Mouse (Mus musculus) kidney, postnatal 0 days (tissue): ENCODE data around the gene Prkar2a. TPM values are rescaled to one million over a fixed set of nuclear protein-coding genes. Genes with fewer than 3 reads are reported as not detected.

Experiments used
- ATAC-seq: fragments of 200-750 bp; cut with Nextera tagmentation; replicated peaks from 2 replicates; pipeline ENCODE4 v1.8.0; 2017; ENCODE audit warnings: low read depth, moderate number of reproducible peaks, moderate TSS enrichment, moderate library complexity; ENCODE audit not compliant: low FRiP score
- DNase-seq: peaks from one replicate; pipeline ENCODE4 v3.0.0-alpha.2; 2016; ENCODE audit warnings: low spot score
- H3K27ac ChIP-seq: fragments of 300-500 bp; sonication (generic); 2 replicates; pipeline ENCODE4 v1.5.1; 2014; ENCODE audit warnings: mild to moderate bottlenecking
- H3K27me3 ChIP-seq: fragments of 300-500 bp; sonication (generic); 2 replicates; pipeline ENCODE4 v1.6.1; 2014; ENCODE audit warnings: low read length, mixed read lengths; ENCODE audit not compliant: insufficient read depth
- H3K36me3 ChIP-seq: fragments of 300-500 bp; sonication (generic); 2 replicates; pipeline ENCODE4 v1.6.1; 2014; ENCODE audit warnings: low read length, mixed read lengths; ENCODE audit not compliant: insufficient read depth
- H3K4me1 ChIP-seq: fragments of 300-500 bp; sonication (generic); replicated peaks from 2 replicates; pipeline ENCODE4 v1.6.1; 2014; ENCODE audit warnings: antibody characterized with exemption, low read length, mixed read lengths; ENCODE audit not compliant: insufficient read depth
- H3K4me2 ChIP-seq: fragments of 300-500 bp; sonication (generic); 2 replicates; pipeline ENCODE4 v1.6.1; 2014; ENCODE audit warnings: mild to moderate bottlenecking, low read length, moderate library complexity, mixed read lengths
- H3K4me3 ChIP-seq: fragments of 300-500 bp; sonication (generic); replicated peaks from 2 replicates; pipeline ENCODE4 v1.5.1; 2014; ENCODE audit warnings: low read depth, low read length
- H3K9ac ChIP-seq: fragments of 300-500 bp; sonication (generic); 2 replicates; pipeline ENCODE4 v1.6.1; 2014; ENCODE audit warnings: low read depth, low read length
- H3K9me3 ChIP-seq: fragments of 300-500 bp; sonication (generic); replicated peaks from 2 replicates; pipeline ENCODE4 v1.6.1; 2016; ENCODE audit warnings: low read length, inconsistent platforms, mixed read lengths
- CTCF ChIP-seq: IDR thresholded peaks from 2 replicates; pipeline ENCODE4 v1.5.1; 2016; ENCODE audit warnings: antibody characterized with exemption, low read depth, mild to moderate bottlenecking, moderate library complexity
- WGBS: fragments of 180-500 bp; shearing (Covaris S2); extraction: QIAGEN DNeasy Blood & Tissue Kit; methylation state at CpG from one replicate; pipeline ENCODE4 v1.1.7; 2014; 5-methylcytosine and 5-hydroxymethylcytosine counted together
- polyA plus RNA-seq: library from polyadenylated mRNA; unstranded; fragments of >200 nt; fragmentation: Nextera tagmentation; extraction: Ambion mirVana; gene quantifications from 2 replicates; pipeline ENCODE4 v1.2.1, GENCODE M21; 2015

Gene Prkar2a
- polyA plus RNA-seq, 1 experiment from 2014 or later: 18.6 TPM

GRCm38 (mm10) chr9:108742048-108742447, 52.9 kb downstream of the Prkar2a start:
- Histone ChIP-seq H3K36me3 (peaks cover 38% of the 10 kb centered on the region), H3K9ac (no peak overlapping the region), H3K27me3 (no peaks in the 10 kb centered on the region), H3K27ac (no peak overlapping the region), H3K4me2 (no peak overlapping the region), H3K4me1 (no peaks in the 10 kb centered on the region), H3K4me3 (no peak overlapping the region), H3K9me3 (no peaks in the 10 kb centered on the region)
- TF ChIP-seq CTCF: no peak
- 93% methylated on average over 9 of the region's 9 CpGs for WGBS
- no peak for DNase-seq
- no peak for ATAC-seq

- TF ChIP-seq CTCF: no peak
- no peak overlapping the region for H3K27ac ChIP-seq
- DNase-seq (no peak), ATAC-seq (no peak)
- no peak overlapping the region for H3K9ac ChIP-seq
- H3K4me2 ChIP-seq: no peak overlapping the region
- no peaks in the 10 kb centered on the region for H3K4me1 ChIP-seq
- H3K36me3 ChIP-seq: peaks cover 47% of the 10 kb centered on the region
- H3K9me3 ChIP-seq: no peaks in the 10 kb centered on the region
- no peaks in the 10 kb centered on the region for H3K27me3 ChIP-seq
- H3K4me3 ChIP-seq: no peak overlapping the region
- 86% methylated on average over 14 of the region's 14 CpGs for WGBS
Measured at GRCm38 (mm10) chr9:108746876-108747499, 57.9 kb downstream of the Prkar2a start.

- ATAC-seq (no peak), DNase-seq (no peak)
- Histone ChIP-seq H3K4me1 (no peaks in the 10 kb centered on the region), H3K9me3 (no peaks in the 10 kb centered on the region), H3K9ac (no peak overlapping the region), H3K36me3 (peaks cover 41% of the 10 kb centered on the region), H3K4me3 (no peak overlapping the region), H3K27me3 (no peaks in the 10 kb centered on the region), H3K4me2 (no peak overlapping the region), H3K27ac (no peak overlapping the region)
- no peak for TF ChIP-seq CTCF
- 90% methylated on average over 3 of the region's 3 CpGs for WGBS
Measured at GRCm38 (mm10) chr9:108747694-108748093, 58.6 kb downstream of the Prkar2a start.

GRCm38 (mm10) chr9:108748600-108749183, 59.6 kb downstream of the Prkar2a start:
- no peaks in the 10 kb centered on the region for H3K9me3 ChIP-seq
- H3K27ac ChIP-seq: no peak overlapping the region
- H3K27me3 ChIP-seq: no peaks in the 10 kb centered on the region
- ATAC-seq (no peak; the same call in 1 of the 2 replicates), DNase-seq (no peak)
- no peak overlapping the region for H3K4me3 ChIP-seq
- H3K36me3 ChIP-seq: peaks cover 40% of the 10 kb centered on the region
- H3K9ac ChIP-seq: no peak overlapping the region
- H3K4me2 ChIP-seq: no peak overlapping the region
- WGBS: 86% methylated on average over 11 of the region's 11 CpGs
- H3K4me1 ChIP-seq: no peaks in the 10 kb centered on the region
- no peak for TF ChIP-seq CTCF

GRCm38 (mm10) chr9:108750616-108751015, 61.5 kb downstream of the Prkar2a start:
- no peak for DNase-seq
- 87% methylated on average over 11 of the region's 11 CpGs for WGBS

GRCm38 (mm10) chr9:108752142-108752920, 63.2 kb downstream of the Prkar2a start:
- Histone ChIP-seq H3K9me3 (no peaks in the 10 kb centered on the region), H3K27ac (no peak overlapping the region), H3K4me3 (no peak overlapping the region), H3K4me2 (no peak overlapping the region), H3K9ac (no peak overlapping the region), H3K4me1 (no peaks in the 10 kb centered on the region), H3K36me3 (peaks cover 7% of the 10 kb centered on the region; the same call in 1 of the 2 replicates), H3K27me3 (no peaks in the 10 kb centered on the region)
- no peak for ATAC-seq
- no peak for DNase-seq
- WGBS: 86% methylated on average over 11 of the region's 11 CpGs
- TF ChIP-seq CTCF: no peak

More at GRCm38 (mm10) chr9:108750616-108751015, 61.5 kb downstream of the Prkar2a start:
- Histone ChIP-seq H3K27ac (no peak overlapping the region), H3K4me3 (no peak overlapping the region), H3K4me2 (no peak overlapping the region), H3K36me3 (peaks cover 22% of the 10 kb centered on the region; the same call in 1 of the 2 replicates), H3K9ac (no peak overlapping the region), H3K9me3 (no peaks in the 10 kb centered on the region), H3K4me1 (no peaks in the 10 kb centered on the region), H3K27me3 (no peaks in the 10 kb centered on the region)
- TF ChIP-seq CTCF: no peak
- no peak for ATAC-seq
